Mouse (Mus musculus) small intestine, adult 2 months (tissue): ENCODE data around the gene Nubp2. TPM values are rescaled to one million over a fixed set of nuclear protein-coding genes. Genes with fewer than 3 reads are reported as not detected.

Experiments
- H3K27ac ChIP-seq: fragments of 200-500 bp; 2 replicates; pipeline ENCODE4 v1.5.1; 2012; ENCODE audit warnings: low read depth, low read length, control low read depth, inconsistent platforms; ENCODE audit not compliant: insufficient read depth
- H3K27me3 ChIP-seq: fragments of 200-500 bp; 2 replicates; pipeline ENCODE4 v1.6.1; 2012; ENCODE audit warnings: mild to moderate bottlenecking, moderate library complexity, low read length, inconsistent platforms; ENCODE audit not compliant: control insufficient read depth, insufficient read depth
- H3K36me3 ChIP-seq: fragments of 200-500 bp; 2 replicates; pipeline ENCODE4 v1.6.1; 2012; ENCODE audit warnings: mild to moderate bottlenecking, low read length, control low read depth, inconsistent platforms; ENCODE audit not compliant: control insufficient read depth, insufficient read depth
- H3K4me1 ChIP-seq: fragments of 200-500 bp; 2 replicates; pipeline ENCODE4 v1.6.1; 2012; ENCODE audit warnings: low read length, inconsistent platforms, mixed read lengths; ENCODE audit not compliant: control insufficient read depth, insufficient read depth, insufficient read length
- H3K4me3 ChIP-seq: fragments of 200-500 bp; 2 replicates; pipeline ENCODE4 v1.5.1; 2012; ENCODE audit warnings: low read depth, mild to moderate bottlenecking, control low read depth, inconsistent platforms, low read length, moderate library complexity
- CTCF ChIP-seq: fragments of 200-500 bp; IDR thresholded peaks from 2 replicates; pipeline ENCODE4 v1.5.1; 2012; ENCODE audit warnings: low read depth, mild to moderate bottlenecking, control low read depth, inconsistent platforms, low read length, moderate library complexity, mixed read lengths; ENCODE audit not compliant: insufficient replicate concordance, insufficient read length; ENCODE audit errors: extremely low read depth
- POLR2A ChIP-seq: fragments of 200-500 bp; IDR thresholded peaks from 2 replicates; pipeline ENCODE4 v1.6.1; 2012; ENCODE audit warnings: low read depth, mild to moderate bottlenecking, control low read depth, inconsistent platforms, low read length, moderate library complexity
- WGBS: fragments of 180-500 bp; shearing (Covaris S2); methylation state at CpG from one replicate; pipeline ENCODE4 v1.1.7; 2018; 5-methylcytosine and 5-hydroxymethylcytosine counted together
- polyA plus RNA-seq: library from polyadenylated mRNA; depleted of rRNA; stranded (reverse); fragments of >200 nt; gene quantifications from 2 replicates; pipeline ENCODE4 v1.2.3, GENCODE M21; 2012

Gene Nubp2
- polyA plus RNA-seq, 1 experiment: 39.9 TPM

GRCm38 (mm10) chr17:24894061-24894994 is 8.2 kb upstream of the Nubp2 start:
- Histone ChIP-seq H3K4me1 (peaks cover 11% of the 10 kb centered on the region), H3K27ac (peak overlapping the region; percentile 43), H3K27me3 (no peaks in the 10 kb centered on the region), H3K36me3 (peaks cover 40% of the 10 kb centered on the region), H3K4me3 (peak overlapping the region; percentile 72)
- no peak for TF ChIP-seq CTCF
- no peak; the same call in 1 of the 2 replicates for TF ChIP-seq POLR2A
- 8% methylated on average over 31 of the region's 31 CpGs for WGBS

- H3K36me3 ChIP-seq: peaks cover 32% of the 10 kb centered on the region
- no peak overlapping the region for H3K4me3 ChIP-seq
- no peak for TF ChIP-seq CTCF
- TF ChIP-seq POLR2A: no peak
- H3K4me1 ChIP-seq: peaks cover 11% of the 10 kb centered on the region
- 98% methylated on average over 2 of the region's 2 CpGs for WGBS
- H3K27me3 ChIP-seq: no peaks in the 10 kb centered on the region
- H3K27ac ChIP-seq: no peak overlapping the region
Observed at GRCm38 (mm10) chr17:24893276-24893675, 7.1 kb upstream of the Nubp2 start.

GRCm38 (mm10) chr17:24892785-24893184 is 6.6 kb upstream of the Nubp2 start:
- H3K4me1 ChIP-seq: peaks cover 10% of the 10 kb centered on the region
- H3K27me3 ChIP-seq: no peaks in the 10 kb centered on the region
- 92% methylated on average over 12 of the region's 12 CpGs for WGBS
- no peak overlapping the region for H3K4me3 ChIP-seq
- TF ChIP-seq POLR2A (no peak), CTCF (no peak)
- H3K27ac ChIP-seq: no peak overlapping the region
- peaks cover 30% of the 10 kb centered on the region for H3K36me3 ChIP-seq

- H3K4me1 ChIP-seq: peaks cover 8% of the 10 kb centered on the region
- 79% methylated on average over 13 of the region's 13 CpGs for WGBS
- H3K27ac ChIP-seq: no peak overlapping the region
- TF ChIP-seq POLR2A (no peak), CTCF (no peak)
- peaks cover 27% of the 10 kb centered on the region for H3K36me3 ChIP-seq
- no peaks in the 10 kb centered on the region for H3K27me3 ChIP-seq
- H3K4me3 ChIP-seq: no peak overlapping the region
Observed at GRCm38 (mm10) chr17:24891321-24891720, 5.2 kb upstream of the Nubp2 start.

GRCm38 (mm10) chr17:24890151-24891092 is 4.3 kb upstream of the Nubp2 start:
- WGBS: 82% methylated on average over 19 of the region's 19 CpGs
- Histone ChIP-seq H3K36me3 (peaks cover 27% of the 10 kb centered on the region), H3K27ac (no peak overlapping the region), H3K4me3 (no peak overlapping the region), H3K27me3 (no peaks in the 10 kb centered on the region), H3K4me1 (peaks cover 10% of the 10 kb centered on the region)
- TF ChIP-seq POLR2A (no peak), CTCF (no peak)

- peaks cover 34% of the 10 kb centered on the region for H3K36me3 ChIP-seq
Observed at GRCm38 (mm10) chr17:24888862-24889261, 2.7 kb upstream of the Nubp2 start.

GRCm38 (mm10) chr17:24887291-24888080 is 1.3 kb upstream of the Nubp2 start:
- no peaks in the 10 kb centered on the region for H3K27me3 ChIP-seq
- TF ChIP-seq POLR2A (no peak), CTCF (no peak)
- H3K36me3 ChIP-seq: peaks cover 35% of the 10 kb centered on the region
- peaks cover 13% of the 10 kb centered on the region for H3K4me1 ChIP-seq
- peak overlapping the region; percentile 79 for H3K4me3 ChIP-seq
- WGBS: 52% methylated on average over 18 of the region's 18 CpGs
- H3K27ac ChIP-seq: no peak overlapping the region

More at GRCm38 (mm10) chr17:24888862-24889261, 2.7 kb upstream of the Nubp2 start:
- no peak for TF ChIP-seq POLR2A
- TF ChIP-seq CTCF: no peak
- 75% methylated on average over 3 of the region's 3 CpGs for WGBS
- no peaks in the 10 kb centered on the region for H3K27me3 ChIP-seq
- H3K27ac ChIP-seq: no peak overlapping the region
- peaks cover 13% of the 10 kb centered on the region for H3K4me1 ChIP-seq
- no peak overlapping the region for H3K4me3 ChIP-seq
